Mouse (Mus musculus): ENCODE data around the gene Kif20b.

- TF ChIP-seq POLR2A (IDR thresholded peaks at IDR 0.05; ENCODE audit: low read depth, low read length) (no peak), CTCF (IDR thresholded peaks at IDR 0.05; ENCODE audit: extremely low read depth, insufficient read length, insufficient replicate concordance, low read depth, low read length) (no peak)
Observed at GRCm38 (mm10) chr19:34921253-34921651, 909 bp upstream of the Kif20b start.
